Mouse (Mus musculus) lung, adult 2 months (tissue): Measurements from ENCODE around the gene Myt1l. TPM values are rescaled to one million over a fixed set of nuclear protein-coding genes. Genes with fewer than 3 reads are reported as not detected.

Experiments
- DNase-seq: peaks from one replicate; pipeline ENCODE4 v3.0.0; 2022
- H3K4me1 ChIP-seq: fragments of 200-500 bp; 2 replicates; pipeline ENCODE4 v1.6.1; 2011; ENCODE audit warnings: low read length; ENCODE audit not compliant: control insufficient read depth, insufficient read depth
- H3K4me3 ChIP-seq: fragments of 200-500 bp; replicated peaks from 2 replicates; pipeline ENCODE3; 2011; ENCODE audit warnings: low read depth, mild to moderate bottlenecking, control low read depth, low read length; ENCODE audit errors: extremely low read depth
- CTCF ChIP-seq: fragments of 200-500 bp; IDR thresholded peaks from 2 replicates; pipeline ENCODE4 v1.5.1; 2011; ENCODE audit warnings: mild to moderate bottlenecking, low read length, control low read depth; ENCODE audit not compliant: insufficient read depth
- POLR2A ChIP-seq: fragments of 200-500 bp; IDR thresholded peaks from 2 replicates; pipeline ENCODE4 v1.6.1; 2011; ENCODE audit warnings: low read depth, mild to moderate bottlenecking, control low read depth, low read length, borderline replicate concordance; ENCODE audit errors: extremely low read depth
- WGBS: fragments of 180-500 bp; shearing (Covaris S2); methylation state at CpG from one replicate; pipeline ENCODE4 v1.1.7; 2018; 5-methylcytosine and 5-hydroxymethylcytosine counted together
- polyA plus RNA-seq: library from polyadenylated mRNA; depleted of rRNA; stranded (reverse); fragments of >200 nt; gene quantifications from 2 replicates; pipeline ENCODE4 v1.2.3, GENCODE M21; 2012

Gene Myt1l
- polyA plus RNA-seq, 1 experiment: not detected

DNA sequence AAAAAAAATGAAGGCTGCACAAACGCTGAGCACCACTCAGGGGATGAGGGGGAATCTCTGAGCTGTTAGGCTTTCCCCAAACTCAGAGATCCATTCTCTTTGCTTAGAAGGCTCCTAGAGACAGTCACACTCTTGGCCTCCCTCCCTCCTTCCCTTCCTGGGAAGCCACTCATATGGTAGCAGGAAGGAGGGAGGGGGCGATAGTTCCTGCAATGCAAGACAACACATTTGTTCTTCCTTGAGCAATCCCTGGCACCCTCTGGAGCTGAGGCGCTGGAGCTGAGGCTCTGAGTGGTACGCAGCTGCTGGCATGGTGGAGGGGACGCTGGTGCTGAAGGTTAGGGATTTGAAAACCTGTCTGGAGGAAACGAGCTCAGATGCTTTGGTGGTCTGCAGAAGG, 28.7 kb downstream of the Myt1l start:
- no peak for DNase-seq
- no peak for TF ChIP-seq CTCF
- no peak for TF ChIP-seq POLR2A
- Histone ChIP-seq H3K4me1 (no peaks in the 10 kb centered on the region), H3K4me3 (no peak overlapping the region)
- WGBS: 45% methylated on average over 6 of the region's 6 CpGs

GRCm38 (mm10) chr12:29559769-29560168, 31.6 kb downstream of the Myt1l start:
- no peak overlapping the region for H3K4me3 ChIP-seq
- no peak for DNase-seq
- TF ChIP-seq CTCF: no peak
- TF ChIP-seq POLR2A: no peak
- 82% methylated on average over 5 of the region's 5 CpGs for WGBS
- H3K4me1 ChIP-seq: no peaks in the 10 kb centered on the region

DNA sequence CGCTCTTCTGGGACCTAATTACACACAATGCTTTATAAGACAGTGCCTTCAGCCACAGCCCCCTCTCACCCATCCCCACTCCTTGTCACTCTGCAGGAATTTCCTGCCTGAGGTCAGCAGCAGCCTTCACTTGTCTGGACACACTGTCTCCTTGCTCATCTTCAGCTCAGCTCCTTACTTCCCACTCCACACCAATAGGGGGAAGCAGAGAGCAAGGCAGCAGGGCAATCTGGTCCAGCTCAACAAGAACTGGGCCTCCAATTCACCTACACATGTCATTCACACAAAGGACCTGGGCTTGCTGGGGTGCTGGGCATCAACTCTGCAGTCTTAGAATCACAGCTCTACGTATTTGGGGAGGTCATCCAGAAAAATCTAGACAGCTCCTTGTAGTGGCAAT, 33.0 kb downstream of the Myt1l start:
- Histone ChIP-seq H3K4me3 (no peak overlapping the region), H3K4me1 (no peaks in the 10 kb centered on the region)
- DNase-seq: no peak
- TF ChIP-seq CTCF: no peak
- no peak for TF ChIP-seq POLR2A
- 72% methylated on average over 2 of the region's 2 CpGs for WGBS

- no peak for TF ChIP-seq CTCF
- TF ChIP-seq POLR2A: no peak
- no peaks in the 10 kb centered on the region for H3K4me1 ChIP-seq
- DNase-seq: no peak
- no peak overlapping the region for H3K4me3 ChIP-seq
- 49% methylated on average over 7 of the region's 7 CpGs for WGBS
These were observed 41.1 kb downstream of the Myt1l start for GRCm38 (mm10) chr12:29569311-29569710.

DNA sequence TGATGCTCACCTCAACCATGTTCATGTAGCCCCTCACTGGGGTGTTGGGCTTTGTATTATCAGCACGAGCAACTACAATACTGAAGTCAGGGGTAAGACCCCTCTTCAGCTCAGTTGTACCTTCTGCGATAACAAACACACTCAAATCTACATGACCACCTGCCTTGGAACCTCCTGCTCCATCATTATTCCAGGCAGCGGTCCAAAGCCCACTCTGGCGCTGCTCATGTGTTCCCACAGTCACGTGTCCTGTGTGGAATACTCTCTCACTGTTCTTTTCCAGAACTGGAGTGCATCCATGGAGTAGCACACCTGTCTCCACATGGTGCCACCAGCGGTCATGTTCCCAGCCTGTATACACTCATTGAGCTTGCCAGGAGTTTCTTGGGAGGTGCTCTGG, 42.2 kb downstream of the Myt1l start:
- 85% methylated on average over 6 of the region's 6 CpGs for WGBS

DNA sequence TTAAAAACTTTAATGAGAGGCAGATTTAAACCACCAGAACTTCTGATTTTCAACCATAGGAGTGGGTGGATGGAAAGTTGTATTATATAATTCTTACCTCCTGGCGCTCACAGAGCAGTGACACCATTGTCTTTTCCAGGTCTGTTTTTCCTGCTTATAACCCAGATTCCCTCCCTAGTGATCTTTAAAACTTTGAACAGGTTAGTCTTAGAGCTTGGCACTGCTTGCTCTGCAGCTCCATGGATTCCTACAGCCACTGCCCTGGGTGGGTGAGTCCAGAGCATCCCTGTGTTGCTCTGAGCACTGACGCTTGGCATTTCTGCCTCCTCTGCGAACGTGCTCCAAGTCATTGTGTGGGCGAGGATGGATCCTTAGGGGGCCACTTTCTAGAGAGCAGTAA, 43.4 kb downstream of the Myt1l start:
- TF ChIP-seq POLR2A: no peak
- TF ChIP-seq CTCF: no peak
- no peak overlapping the region for H3K4me3 ChIP-seq
- WGBS: 80% methylated on average over 5 of the region's 5 CpGs
- DNase-seq: no peak
- no peaks in the 10 kb centered on the region for H3K4me1 ChIP-seq

More for the DNA sequence above, 42.2 kb downstream of the Myt1l start:
- TF ChIP-seq POLR2A: no peak
- TF ChIP-seq CTCF: no peak
- no peak for DNase-seq
- H3K4me1 ChIP-seq: no peaks in the 10 kb centered on the region
- H3K4me3 ChIP-seq: no peak overlapping the region

DNA sequence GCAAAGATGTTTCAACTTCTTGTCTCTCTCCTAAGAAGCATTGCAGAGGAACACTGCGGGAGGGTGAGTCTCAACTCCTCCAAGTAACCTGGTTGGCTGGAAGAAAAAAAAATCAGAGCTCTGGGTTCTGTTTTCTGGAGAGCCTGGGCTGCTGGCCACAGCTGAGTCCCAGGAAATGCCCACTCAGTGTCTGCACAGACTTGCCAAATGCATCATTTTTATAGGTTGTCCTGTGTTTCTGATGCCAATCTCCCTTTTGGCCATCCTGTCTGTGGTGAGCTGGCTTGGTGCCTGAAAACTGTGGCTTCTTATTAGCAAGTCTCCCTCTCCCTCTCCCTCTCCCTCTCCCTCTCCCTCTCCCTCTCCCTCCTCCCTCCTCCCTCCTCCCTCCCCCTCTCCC, 65.6 kb downstream of the Myt1l start:
- Histone ChIP-seq H3K4me3 (no peak overlapping the region), H3K4me1 (no peaks in the 10 kb centered on the region)
- TF ChIP-seq CTCF: no peak
- no peak for TF ChIP-seq POLR2A
- no peak for DNase-seq
- WGBS: 96% methylated on average over 1 of the region's 1 CpGs

DNA sequence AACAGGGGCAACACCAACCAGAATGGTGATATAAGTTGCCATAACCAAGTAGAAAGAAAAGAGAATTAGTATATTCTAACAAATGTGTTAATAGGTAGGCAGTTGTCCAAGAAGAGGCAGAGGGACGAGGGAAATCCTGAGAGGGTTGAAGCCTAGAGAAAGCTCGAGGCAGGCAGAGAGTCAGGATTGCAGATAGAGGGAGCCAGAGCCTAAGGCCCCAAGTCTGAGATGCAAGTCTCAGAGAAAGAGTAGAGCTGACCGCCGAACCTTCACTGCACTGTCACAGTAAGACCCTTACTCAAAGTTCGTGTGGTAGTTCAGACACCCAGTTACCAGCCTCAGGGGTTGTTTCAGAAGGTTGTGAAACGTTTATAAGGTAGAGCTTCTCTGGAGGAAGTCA, 71.7 kb downstream of the Myt1l start:
- WGBS: 37% methylated on average over 6 of the region's 6 CpGs
- Histone ChIP-seq H3K4me3 (no peak overlapping the region), H3K4me1 (no peaks in the 10 kb centered on the region; the same call in 1 of the 2 replicates)
- no peak for DNase-seq
- no peak for TF ChIP-seq CTCF
- no peak for TF ChIP-seq POLR2A

- TF ChIP-seq CTCF: no peak
- no peak for TF ChIP-seq POLR2A
- Histone ChIP-seq H3K4me1 (no peaks in the 10 kb centered on the region; the same call in 1 of the 2 replicates), H3K4me3 (no peak overlapping the region)
- 75% methylated on average over 6 of the region's 6 CpGs for WGBS
- DNase-seq: no peak
These were observed 73.0 kb downstream of the Myt1l start for GRCm38 (mm10) chr12:29601223-29601622.

DNA sequence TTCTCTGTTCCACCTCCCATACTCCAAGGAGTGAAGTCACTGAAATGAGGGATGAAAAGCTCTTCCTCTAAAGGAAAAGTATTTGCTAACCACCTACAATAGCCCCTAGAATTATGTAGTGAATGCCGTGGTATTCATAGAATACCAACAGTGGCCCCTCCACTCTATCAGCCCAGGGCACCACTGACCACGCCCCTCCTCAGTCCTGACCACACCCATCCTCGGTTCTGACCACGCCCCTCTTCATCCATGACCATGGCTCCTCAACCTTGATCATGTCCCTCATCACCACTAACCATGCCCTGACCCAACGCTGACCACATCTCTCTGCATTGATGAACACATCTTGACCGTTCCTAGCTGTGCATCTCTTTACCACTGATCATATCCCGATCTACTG, 76.5 kb downstream of the Myt1l start:
- TF ChIP-seq POLR2A: no peak
- no peak for TF ChIP-seq CTCF
- no peak overlapping the region for H3K4me3 ChIP-seq
- 77% methylated on average over 7 of the region's 7 CpGs for WGBS
- no peak for DNase-seq
- no peaks in the 10 kb centered on the region; the same call in 1 of the 2 replicates for H3K4me1 ChIP-seq

- DNase-seq: no peak
- no peaks in the 10 kb centered on the region; the same call in 1 of the 2 replicates for H3K4me1 ChIP-seq
- WGBS: 87% methylated on average over 5 of the region's 5 CpGs
- TF ChIP-seq CTCF (no peak), POLR2A (no peak)
- no peak overlapping the region for H3K4me3 ChIP-seq
These were observed 76.9 kb downstream of the Myt1l start for GRCm38 (mm10) chr12:29605124-29605523.
